Comparison of ENCODE assay signal across 19 mouse cellular contexts in the genomic region with DNA sequence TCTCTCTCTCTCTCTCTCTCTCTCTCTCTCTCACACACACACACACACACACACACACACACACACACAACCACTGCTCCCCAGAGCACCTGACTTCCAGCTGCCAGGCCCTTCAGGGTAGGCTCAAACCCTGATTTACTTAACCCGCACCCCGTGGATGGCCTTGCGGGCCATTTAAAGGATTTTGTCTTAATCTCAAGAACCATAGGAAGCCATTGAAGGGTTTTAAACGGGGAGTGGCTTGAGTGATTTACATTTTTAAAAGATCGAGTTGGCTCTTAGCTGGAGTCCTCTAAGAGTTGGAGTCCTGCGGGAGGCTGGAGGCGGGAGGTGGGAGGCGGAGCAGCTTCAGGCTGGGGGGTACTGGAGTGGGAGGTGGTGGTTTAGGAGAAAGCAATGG. TPM values are rescaled to one million over a fixed set of nuclear protein-coding genes. Genes with fewer than 3 reads are reported as not detected.
A peak's percentile ranks its signal among the peaks of the same experiment; 100 is the strongest.
DNase-seq lines count a peak whose midpoint lies in the region; ATAC-seq lines count a peak whose summit lies in the region.
"Had no signal": no experiment of that assay in that cellular context is flagged by ENCODE, and none has a peak within 500 bp of the region (broad histone marks: within the 10 kb centered on the region; RNA-seq: fewer than 3 reads in every experiment).

No protein-coding gene starts in this region.

- peaks cover 97% of the 10 kb centered on the region for H3K27me3 ChIP-seq in hindbrain, embryonic 13.5 days
- H3K27me3 ChIP-seq in hindbrain, embryonic 16.5 days (replicated peaks; ENCODE audit: control insufficient read depth, insufficient read depth, low read length): peaks cover 31% of the 10 kb centered on the region
- H3K27me3 ChIP-seq in embryonic facial prominence, embryonic 10.5 days (replicated peaks; ENCODE audit: low read depth, poor library complexity, severe bottlenecking): peaks cover 100% of the 10 kb centered on the region
- peaks cover 94% of the 10 kb centered on the region for H3K27me3 ChIP-seq in liver, embryonic 13.5 days
- H3K27me3 ChIP-seq in intestine, embryonic 15.5 days (replicated peaks): peaks cover 62% of the 10 kb centered on the region

- 0 out of 2 replicates have a peak overlapping the region, but pooled peaks have one; percentile 3 for H3K9ac ChIP-seq in hindbrain, embryonic 13.5 days
- no peak overlapping the region for H3K9ac ChIP-seq in hindbrain, embryonic 16.5 days (ENCODE audit: low read depth, low read length)
- H3K9ac ChIP-seq in liver, embryonic 13.5 days: no peak overlapping the region
- no peak overlapping the region for H3K9ac ChIP-seq in intestine, embryonic 15.5 days

- peaks cover 68% of the 10 kb centered on the region for H3K4me1 ChIP-seq in hindbrain, embryonic 13.5 days (replicated peaks)
- peaks cover 47% of the 10 kb centered on the region for H3K4me1 ChIP-seq in hindbrain, embryonic 16.5 days (ENCODE audit: control insufficient read depth, insufficient read depth, low read depth, low read length)
- H3K4me1 ChIP-seq in embryonic facial prominence, embryonic 10.5 days: peaks cover 70% of the 10 kb centered on the region
- H3K4me1 ChIP-seq in liver, embryonic 13.5 days (replicated peaks): peaks cover 13% of the 10 kb centered on the region
- peaks cover 18% of the 10 kb centered on the region for H3K4me1 ChIP-seq in intestine, embryonic 15.5 days (replicated peaks)

- no peak overlapping the region for H3K4me3 ChIP-seq in hindbrain, embryonic 13.5 days
- no peak overlapping the region for H3K4me3 ChIP-seq in hindbrain, embryonic 16.5 days (ENCODE audit: low read length)
- H3K4me3 ChIP-seq in embryonic facial prominence, embryonic 10.5 days: peak overlapping the region; percentile 0; the same call in 1 of the 2 replicates
- no peak overlapping the region for H3K4me3 ChIP-seq in liver, embryonic 13.5 days (replicated peaks)
- no peak overlapping the region for H3K4me3 ChIP-seq in intestine, embryonic 15.5 days (replicated peaks)
- H3K4me3 ChIP-seq: left cerebral cortex, adult 2 months had no signal

- no peak for ATAC-seq in hindbrain, embryonic 13.5 days (ENCODE audit: low FRiP score)
- ATAC-seq in hindbrain, embryonic 16.5 days: no peak
- ATAC-seq in liver, embryonic 13.5 days (ENCODE audit: low read depth): no peak
- no peak for ATAC-seq in intestine, embryonic 15.5 days

- no peaks in the 10 kb centered on the region for H3K36me3 ChIP-seq in hindbrain, embryonic 13.5 days
- no peaks in the 10 kb centered on the region for H3K36me3 ChIP-seq in hindbrain, embryonic 16.5 days (ENCODE audit: control insufficient read depth, insufficient read depth, low read length)
- H3K36me3 ChIP-seq in embryonic facial prominence, embryonic 10.5 days (replicated peaks): no peaks in the 10 kb centered on the region
- no peaks in the 10 kb centered on the region for H3K36me3 ChIP-seq in liver, embryonic 13.5 days
- H3K36me3 ChIP-seq in intestine, embryonic 15.5 days: no peaks in the 10 kb centered on the region

- H3K4me2 ChIP-seq in hindbrain, embryonic 13.5 days: no peak overlapping the region
- no peak overlapping the region for H3K4me2 ChIP-seq in hindbrain, embryonic 16.5 days (ENCODE audit: low read length)
- H3K4me2 ChIP-seq in liver, embryonic 13.5 days: peak overlapping the region; percentile 17; the same call in 1 of the 2 replicates
- no peak overlapping the region for H3K4me2 ChIP-seq in intestine, embryonic 15.5 days (replicated peaks)

- no peaks in the 10 kb centered on the region for H3K9me3 ChIP-seq in hindbrain, embryonic 13.5 days
- no peaks in the 10 kb centered on the region for H3K9me3 ChIP-seq in hindbrain, embryonic 16.5 days (ENCODE audit: control insufficient read depth, low read length)
- no peaks in the 10 kb centered on the region for H3K9me3 ChIP-seq in embryonic facial prominence, embryonic 10.5 days
- H3K9me3 ChIP-seq in liver, embryonic 13.5 days (replicated peaks): no peaks in the 10 kb centered on the region
- no peaks in the 10 kb centered on the region for H3K9me3 ChIP-seq in intestine, embryonic 15.5 days

- peak overlapping the region; percentile 89 for H3K27ac ChIP-seq in hindbrain, embryonic 13.5 days
- no peak overlapping the region; the same call in 1 of the 2 replicates for H3K27ac ChIP-seq in hindbrain, embryonic 16.5 days (ENCODE audit: low read depth, low read length)
- H3K27ac ChIP-seq in embryonic facial prominence, embryonic 10.5 days (replicated peaks): 0 out of 2 replicates have a peak overlapping the region, but pooled peaks have one; percentile 30
- H3K27ac ChIP-seq in liver, embryonic 13.5 days: no peak overlapping the region
- H3K27ac ChIP-seq in intestine, embryonic 15.5 days: no peak overlapping the region
- H3K27ac ChIP-seq: left cerebral cortex, adult 2 months had no signal

- peak; percentile 59 for DNase-seq in ES-CJ7 (ENCODE audit: low read depth, low spot score)
- DNase-seq in embryonic facial prominence, embryonic 10.5 days (ENCODE audit: low spot score): no peak
- DNase-seq in liver, embryonic 13.5 days: no peak
- DNase-seq in left cerebral cortex, postnatal 4 days: no peak
- DNase-seq in kidney, postnatal 10 days: no peak
- DNase-seq: adrenal gland, postnatal 25 days; cerebellum, adult 9-11 months; heart, adult 11 months; kidney, adult 8-10 months; lung, postnatal 10 days; right cerebral cortex, postnatal 4 days; thymus, adult 2 months had no signal

- intact Hi-C loops in left cerebral cortex, postnatal 4 days (cut with DNase I): no loop called here

- WGBS in hindbrain, embryonic 13.5 days: 4% methylated on average over 8 of the region's 8 CpGs
- WGBS in hindbrain, embryonic 16.5 days: 4% methylated on average over 8 of the region's 8 CpGs
- 4% methylated on average over 8 of the region's 8 CpGs for WGBS in embryonic facial prominence, embryonic 10.5 days
- 12% methylated on average over 8 of the region's 8 CpGs for WGBS in liver, embryonic 13.5 days (ENCODE audit: insufficient replicate concordance)
- 21% methylated on average over 8 of the region's 8 CpGs for WGBS in intestine, embryonic 15.5 days

RNA-seq across cellular contexts. Expression of a gene that starts 58.4 kb away (rescaled TPM):
- 6.3 and 6.7 TPM in 2 replicates for polyA plus RNA-seq in hindbrain, embryonic 13.5 days (2015; fragmentation: Nextera tagmentation; extraction: Ambion mirVana)
- 3.3 and 3.5 TPM in 2 replicates for polyA plus RNA-seq in hindbrain, embryonic 16.5 days (2015; fragmentation: Nextera tagmentation; extraction: Ambion mirVana)
- polyA plus RNA-seq in embryonic facial prominence, embryonic 10.5 days (2016; fragmentation: Nextera tagmentation; extraction: Ambion mirVana): 0.85 and 0.99 TPM in 2 replicates
- not detected in 2 replicates for polyA plus RNA-seq in liver, embryonic 13.5 days (2015; fragmentation: Nextera tagmentation; extraction: Ambion mirVana)
- 0.05 TPM in 1 of 2 replicates, not detected in the other for polyA plus RNA-seq in intestine, embryonic 15.5 days (2015; fragmentation: Nextera tagmentation; extraction: Ambion mirVana)
- total RNA-seq in left cerebral cortex, postnatal 4 days (2021): under 1 TPM; 0.24 to 0.26 TPM
- total RNA-seq: liver, adult 2 months; megakaryocyte-erythroid progenitor cell, adult 5-6 weeks; MEL had no signal
- polyA plus RNA-seq: liver, adult 2 months had no signal

Comparison
In these comparisons a context has a peak if more than half of its experiments do, and no peak if none do; other contexts are left out.
1. H3K27ac ChIP-seq: peak in hindbrain, embryonic 13.5 days (single experiment) and embryonic facial prominence, embryonic 10.5 days (single experiment); none in hindbrain, embryonic 16.5 days (single experiment), liver, embryonic 13.5 days (single experiment) and intestine, embryonic 15.5 days (single experiment).